Mouse (Mus musculus) intestine, embryonic 14.5 days (tissue): ENCODE measurements at regions not wholly inside any gene's neighbourhood (a gene's known extent, or its start where the extent isn't known, plus 50 kb on each side); places are given as distances from the start of the nearest gene placed in this dataset.

Source experiments
- ATAC-seq: fragments of 200-750 bp; cut with Nextera tagmentation; replicated peaks from 2 replicates; pipeline ENCODE4 v1.8.0; 2017; ENCODE audit warnings: low read depth, moderate number of reproducible peaks, moderate TSS enrichment, moderate library complexity; ENCODE audit not compliant: low FRiP score, low TSS enrichment
- DNase-seq: peaks from one replicate; pipeline ENCODE4 v3.0.0-alpha.2; 2018; ENCODE audit warnings: low spot score
- H3K27ac ChIP-seq: fragments of 300-500 bp; sonication (generic); 2 replicates; pipeline ENCODE4 v1.5.1; 2014; ENCODE audit warnings: low read depth, mild to moderate bottlenecking, control low read depth
- H3K27me3 ChIP-seq: fragments of 300-500 bp; sonication (generic); replicated peaks from 2 replicates; pipeline ENCODE4 v1.6.1; 2014; ENCODE audit warnings: low read length, control low read depth; ENCODE audit not compliant: control insufficient read depth, insufficient read depth
- H3K36me3 ChIP-seq: fragments of 300-500 bp; sonication (generic); 2 replicates; pipeline ENCODE4 v1.6.1; 2014; ENCODE audit warnings: low read length, control low read depth; ENCODE audit not compliant: control insufficient read depth, insufficient read depth
- H3K4me1 ChIP-seq: fragments of 300-500 bp; sonication (generic); replicated peaks from 2 replicates; pipeline ENCODE4 v1.6.1; 2014; ENCODE audit warnings: low read length, control low read depth, mixed read lengths; ENCODE audit not compliant: control insufficient read depth, insufficient read depth
- H3K4me2 ChIP-seq: fragments of 300-500 bp; sonication (generic); 2 replicates; pipeline ENCODE4 v1.6.1; 2014; ENCODE audit warnings: low read length
- H3K4me3 ChIP-seq: fragments of 300-500 bp; sonication (generic); 2 replicates; pipeline ENCODE4 v1.5.1; 2014; ENCODE audit warnings: low read depth, low read length, control low read depth, mixed read lengths
- H3K9ac ChIP-seq: fragments of 300-500 bp; sonication (generic); 2 replicates; pipeline ENCODE4 v1.6.1; 2014; ENCODE audit warnings: mild to moderate bottlenecking, low read length
- H3K9me3 ChIP-seq: fragments of 300-500 bp; sonication (generic); 2 replicates; pipeline ENCODE4 v1.6.1; 2016; ENCODE audit warnings: low read length, control low read depth; ENCODE audit not compliant: control insufficient read depth
- WGBS: fragments of 180-500 bp; shearing (Covaris S2); extraction: QIAGEN DNeasy Blood & Tissue Kit; methylation state at CpG from one replicate; pipeline ENCODE4 v1.1.7; 2014; 5-methylcytosine and 5-hydroxymethylcytosine counted together

DNA sequence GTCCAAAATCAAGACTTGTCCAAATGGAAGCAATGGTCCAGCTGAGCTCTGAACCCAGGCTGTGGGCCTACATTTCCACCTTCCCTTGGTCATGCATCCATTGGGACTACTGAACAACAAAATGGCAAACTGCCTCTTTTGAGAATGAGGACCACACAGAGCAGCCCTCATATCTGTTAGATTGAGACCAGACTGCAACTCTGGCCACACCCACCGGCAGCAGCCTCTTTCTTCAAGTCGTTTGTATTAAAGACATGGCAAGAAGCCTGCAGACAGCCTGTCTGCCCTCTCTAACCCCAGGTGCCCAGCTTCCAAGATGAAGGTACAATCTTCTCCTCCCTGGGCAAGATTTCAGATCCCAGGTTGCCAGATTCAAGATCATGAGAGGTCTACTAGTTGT lies 51.8 kb upstream of the St6galnac3 start:
- Histone ChIP-seq H3K9me3 (no peaks in the 10 kb centered on the region), H3K4me3 (no peak overlapping the region), H3K4me2 (no peak overlapping the region), H3K4me1 (no peaks in the 10 kb centered on the region), H3K27ac (no peak overlapping the region), H3K36me3 (no peaks in the 10 kb centered on the region), H3K9ac (no peak overlapping the region), H3K27me3 (no peaks in the 10 kb centered on the region)
- DNase-seq (no peak), ATAC-seq (no peak)
- WGBS = 37% methylated on average over 2 of the region's 2 CpGs

DNA sequence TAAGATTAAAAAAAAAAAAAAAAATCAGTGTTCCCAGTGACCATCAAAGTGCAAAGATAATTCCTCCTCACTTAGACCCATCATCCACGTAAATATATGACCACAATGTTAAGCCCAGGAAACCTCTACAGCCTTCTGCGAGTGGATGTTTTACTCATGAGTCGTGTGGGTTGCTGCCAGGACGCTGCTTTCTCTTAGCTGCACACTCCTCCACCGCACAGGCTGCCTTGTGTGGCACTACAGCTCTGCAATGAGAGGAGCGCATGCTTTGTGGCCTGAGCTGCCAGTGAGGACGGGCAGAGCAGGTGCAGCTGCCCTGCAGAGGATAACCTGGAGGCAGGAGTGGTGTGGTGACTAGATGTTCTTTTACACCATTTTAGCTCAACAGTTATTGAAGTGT lies 53.4 kb upstream of the St6galnac3 start:
- DNase-seq = no peak
- Histone ChIP-seq H3K27me3 (no peaks in the 10 kb centered on the region), H3K4me3 (no peak overlapping the region), H3K36me3 (no peaks in the 10 kb centered on the region), H3K27ac (no peak overlapping the region), H3K4me1 (peaks cover 5% of the 10 kb centered on the region; the same call in 1 of the 2 replicates), H3K9me3 (no peaks in the 10 kb centered on the region), H3K9ac (no peak overlapping the region), H3K4me2 (no peak overlapping the region)
- ATAC-seq = no peak
- 70% methylated on average over 7 of the region's 7 CpGs for WGBS

DNA sequence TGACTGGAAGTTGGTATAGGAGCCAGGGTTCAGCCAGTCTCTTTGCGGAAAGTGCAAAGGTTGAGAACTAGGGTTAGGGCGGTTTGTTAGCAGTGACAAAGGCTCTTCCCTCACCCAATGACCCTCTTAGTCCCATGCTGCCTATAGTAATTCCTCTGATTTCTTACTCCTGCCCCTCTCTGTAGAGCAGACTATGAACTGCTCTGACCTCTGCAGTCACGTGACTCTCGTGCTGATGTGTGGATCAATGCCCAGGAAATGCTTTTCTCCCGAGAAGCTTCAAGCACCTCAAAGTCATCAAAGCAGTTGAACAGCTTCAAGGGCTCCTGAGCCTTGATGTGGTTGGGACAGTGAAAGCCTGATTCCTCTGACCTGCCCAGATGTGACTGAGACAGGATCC lies 57.5 kb upstream of the St6galnac3 start:
- H3K4me2 ChIP-seq = no peak overlapping the region
- no peak for DNase-seq
- 54% methylated on average over 5 of the region's 5 CpGs for WGBS
- H3K4me3 ChIP-seq = no peak overlapping the region
- H3K9me3 ChIP-seq = no peaks in the 10 kb centered on the region
- H3K9ac ChIP-seq = no peak overlapping the region
- H3K27me3 ChIP-seq = no peaks in the 10 kb centered on the region
- no peak for ATAC-seq
- H3K27ac ChIP-seq = no peak overlapping the region
- H3K36me3 ChIP-seq = no peaks in the 10 kb centered on the region
- peaks cover 13% of the 10 kb centered on the region; the same call in 1 of the 2 replicates for H3K4me1 ChIP-seq

GRCm38 (mm10) chr3:153783294-153783741 lies 58.3 kb upstream of the St6galnac3 start:
- 50% methylated on average over 7 of the region's 7 CpGs for WGBS
- H3K4me3 ChIP-seq = no peak overlapping the region
- H3K9ac ChIP-seq = no peak overlapping the region
- DNase-seq (peak; percentile 63), ATAC-seq (peak; percentile 54; the same call in 1 of the 2 replicates)
- H3K36me3 ChIP-seq = no peaks in the 10 kb centered on the region
- H3K27me3 ChIP-seq = no peaks in the 10 kb centered on the region
- no peaks in the 10 kb centered on the region for H3K9me3 ChIP-seq
- H3K4me1 ChIP-seq = peaks cover 13% of the 10 kb centered on the region; the same call in 1 of the 2 replicates
- peak overlapping the region; percentile 20 for H3K4me2 ChIP-seq
- peak overlapping the region; percentile 57 for H3K27ac ChIP-seq

- 44% methylated on average over 8 of the region's 8 CpGs for WGBS
- no peaks in the 10 kb centered on the region for H3K27me3 ChIP-seq
- ATAC-seq (peak; percentile 83), DNase-seq (no peak)
- H3K36me3 ChIP-seq = no peaks in the 10 kb centered on the region
- H3K4me1 ChIP-seq = peaks cover 13% of the 10 kb centered on the region; the same call in 1 of the 2 replicates
- H3K9me3 ChIP-seq = no peaks in the 10 kb centered on the region
- no peak overlapping the region for H3K9ac ChIP-seq
- peak overlapping the region; percentile 20 for H3K4me2 ChIP-seq
- H3K4me3 ChIP-seq = no peak overlapping the region
- peak overlapping the region; percentile 57; the same call in 1 of the 2 replicates for H3K27ac ChIP-seq
Observed at GRCm38 (mm10) chr3:153783928-153784570, 59.1 kb upstream of the St6galnac3 start.

GRCm38 (mm10) chr3:153790455-153790856 lies 53.6 kb upstream of the Asb17 start:
- H3K36me3 ChIP-seq = no peaks in the 10 kb centered on the region
- H3K4me2 ChIP-seq = no peak overlapping the region
- WGBS = 86% methylated on average over 7 of the region's 7 CpGs
- DNase-seq (no peak), ATAC-seq (no peak)
- H3K4me1 ChIP-seq = no peaks in the 10 kb centered on the region
- H3K27ac ChIP-seq = no peak overlapping the region
- no peaks in the 10 kb centered on the region for H3K9me3 ChIP-seq
- no peaks in the 10 kb centered on the region for H3K27me3 ChIP-seq
- H3K9ac ChIP-seq = no peak overlapping the region
- H3K4me3 ChIP-seq = no peak overlapping the region

DNA sequence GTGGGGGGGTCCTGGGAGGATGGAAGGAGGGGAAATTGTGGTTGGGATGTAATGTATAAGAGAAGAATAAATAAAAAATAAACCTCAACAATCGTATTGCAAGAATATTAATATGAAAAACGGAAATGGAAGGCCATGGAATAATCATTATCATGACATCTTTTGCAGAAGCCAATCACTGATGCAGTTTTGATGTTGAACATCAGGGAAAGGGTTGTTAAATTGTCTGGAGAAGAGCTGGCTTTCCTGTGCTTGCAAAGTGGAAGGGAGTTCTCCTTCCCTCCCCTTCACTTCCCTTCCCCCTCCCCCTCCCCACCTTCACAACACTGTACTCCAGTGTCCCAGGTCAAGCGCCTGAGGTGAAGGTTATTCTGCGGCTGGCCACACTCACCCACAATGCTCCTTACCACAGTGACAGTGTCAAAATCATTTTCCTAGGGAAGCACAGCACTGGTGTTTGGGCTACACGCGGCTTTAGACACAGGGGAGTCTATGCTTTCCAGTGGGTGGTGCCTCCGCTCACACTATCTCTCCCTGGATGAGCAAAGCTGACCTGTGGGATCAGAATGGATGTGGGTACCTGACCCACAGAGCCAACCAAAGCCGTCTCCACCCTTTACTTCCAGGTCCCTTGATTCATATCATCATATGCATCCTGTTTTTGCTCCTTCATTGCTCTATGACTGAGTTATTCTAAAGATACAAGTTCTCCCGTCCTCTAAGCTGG lies 53.0 kb upstream of the Asb17 start:
- H3K36me3 ChIP-seq = no peaks in the 10 kb centered on the region
- no peak overlapping the region for H3K9ac ChIP-seq
- H3K4me2 ChIP-seq = no peak overlapping the region
- no peak for DNase-seq
- no peaks in the 10 kb centered on the region for H3K27me3 ChIP-seq
- WGBS = 80% methylated on average over 9 of the region's 9 CpGs
- no peak overlapping the region for H3K4me3 ChIP-seq
- no peak overlapping the region for H3K27ac ChIP-seq
- no peak for ATAC-seq
- no peaks in the 10 kb centered on the region for H3K9me3 ChIP-seq
- no peaks in the 10 kb centered on the region for H3K4me1 ChIP-seq

GRCm38 (mm10) chr3:153791610-153792363 lies 52.2 kb upstream of the Asb17 start:
- Histone ChIP-seq H3K4me1 (no peaks in the 10 kb centered on the region), H3K4me3 (no peak overlapping the region), H3K27ac (no peak overlapping the region), H3K36me3 (no peaks in the 10 kb centered on the region), H3K9me3 (no peaks in the 10 kb centered on the region), H3K9ac (no peak overlapping the region), H3K27me3 (no peaks in the 10 kb centered on the region), H3K4me2 (no peak overlapping the region)
- DNase-seq (no peak), ATAC-seq (0 out of 2 replicates have a peak, but pooled peaks have one; percentile 32)
- 68% methylated on average over 11 of the region's 11 CpGs for WGBS
